Mouse (Mus musculus): ENCODE data around the gene Fam234a. TPM values are rescaled to one million over a fixed set of nuclear protein-coding genes. Genes with fewer than 3 reads are reported as not detected.

The Fam234a gene
- polyA plus RNA-seq, 1 experiment from 2014 or later = 27.6 TPM

DNA sequence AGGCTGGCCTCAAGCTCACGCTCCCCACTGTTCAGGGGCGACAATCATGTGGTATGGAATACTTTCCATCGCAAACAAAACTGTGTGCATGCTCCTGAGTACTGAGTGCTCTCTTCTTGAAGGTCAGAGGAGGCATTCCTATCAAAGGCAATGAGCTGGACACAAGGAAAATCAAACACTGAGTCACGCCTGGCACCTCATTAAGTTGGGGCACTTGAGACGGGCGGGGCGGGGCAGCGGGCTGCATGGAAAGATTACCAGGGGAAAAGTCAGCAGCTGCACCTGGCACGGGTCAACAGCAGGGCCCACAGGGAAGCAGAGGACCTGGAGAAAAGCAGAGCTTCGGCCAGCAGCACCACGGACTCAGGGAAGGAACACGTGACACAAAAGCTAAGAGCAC is 18.9 kb downstream of the Fam234a start:
- H3K27ac ChIP-seq (replicated peaks) = no peak overlapping the region
- H3K4me1 ChIP-seq = no peaks in the 10 kb centered on the region
- H3K27me3 ChIP-seq (replicated peaks; ENCODE audit: low read depth, poor library complexity, severe bottlenecking) = no peaks in the 10 kb centered on the region
- WGBS = 88% methylated on average over 12 of the region's 12 CpGs
- H3K36me3 ChIP-seq (replicated peaks) = no peaks in the 10 kb centered on the region; the same call in 1 of the 2 replicates
- no peak overlapping the region for H3K4me3 ChIP-seq
- H3K9me3 ChIP-seq = no peaks in the 10 kb centered on the region
- no peak for DNase-seq (ENCODE audit: low spot score)

DNA sequence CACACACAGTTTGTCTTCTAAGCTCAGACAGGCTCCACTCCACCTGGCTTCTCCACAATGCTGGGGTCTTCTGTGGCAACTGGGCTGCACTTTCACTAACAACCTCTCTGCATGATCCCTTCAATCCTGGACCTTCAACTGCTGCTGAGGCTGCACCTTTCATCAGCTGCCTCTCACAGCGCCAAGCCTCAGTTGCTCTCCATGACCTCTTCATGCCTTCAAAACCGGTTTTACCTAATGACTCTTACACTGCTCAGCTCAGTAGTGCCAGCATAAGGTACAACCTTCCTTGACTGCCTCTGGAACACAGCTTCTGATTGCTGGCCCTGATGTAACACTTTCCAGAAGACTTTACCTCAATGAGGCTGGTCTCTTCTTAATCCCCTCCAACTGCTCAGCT is 22.5 kb downstream of the Fam234a start:
- DNase-seq (ENCODE audit: low spot score) = no peak
- peaks cover 8% of the 10 kb centered on the region; the same call in 1 of the 2 replicates for H3K36me3 ChIP-seq (replicated peaks)
- H3K27me3 ChIP-seq (replicated peaks; ENCODE audit: low read depth, poor library complexity, severe bottlenecking) = no peaks in the 10 kb centered on the region
- no peak overlapping the region for H3K4me3 ChIP-seq
- WGBS = 71% methylated on average over 2 of the region's 2 CpGs
- no peaks in the 10 kb centered on the region for H3K4me1 ChIP-seq
- H3K27ac ChIP-seq (replicated peaks) = no peak overlapping the region
- no peaks in the 10 kb centered on the region for H3K9me3 ChIP-seq

DNA sequence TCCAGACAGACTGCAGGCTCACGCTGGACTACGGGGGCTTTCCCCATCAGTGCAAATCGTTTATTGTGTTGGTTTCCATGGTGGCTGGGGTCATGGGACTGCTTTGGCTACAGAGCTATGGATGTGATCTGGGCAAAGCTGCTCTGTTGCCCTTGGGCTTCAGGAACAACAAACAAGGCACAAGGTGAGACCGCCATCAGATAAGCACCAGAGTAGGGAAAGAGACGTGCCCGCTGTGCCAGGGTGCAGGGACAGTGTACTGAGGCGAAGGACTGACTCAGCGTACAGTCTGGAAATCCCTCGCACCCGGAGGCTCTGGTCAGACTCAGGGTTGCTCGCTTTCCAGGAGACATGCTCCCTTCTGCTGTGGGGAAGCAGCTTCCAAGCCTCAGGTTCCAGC is 31.4 kb downstream of the Fam234a start:
- no peak overlapping the region for H3K4me3 ChIP-seq
- no peaks in the 10 kb centered on the region for H3K4me1 ChIP-seq
- no peaks in the 10 kb centered on the region for H3K9me3 ChIP-seq
- peaks cover 8% of the 10 kb centered on the region; the same call in 1 of the 2 replicates for H3K36me3 ChIP-seq (replicated peaks)
- no peak overlapping the region for H3K27ac ChIP-seq (replicated peaks)
- WGBS = 91% methylated on average over 11 of the region's 11 CpGs
- H3K27me3 ChIP-seq (replicated peaks; ENCODE audit: low read depth, poor library complexity, severe bottlenecking) = no peaks in the 10 kb centered on the region
- DNase-seq (ENCODE audit: low spot score) = no peak

DNA sequence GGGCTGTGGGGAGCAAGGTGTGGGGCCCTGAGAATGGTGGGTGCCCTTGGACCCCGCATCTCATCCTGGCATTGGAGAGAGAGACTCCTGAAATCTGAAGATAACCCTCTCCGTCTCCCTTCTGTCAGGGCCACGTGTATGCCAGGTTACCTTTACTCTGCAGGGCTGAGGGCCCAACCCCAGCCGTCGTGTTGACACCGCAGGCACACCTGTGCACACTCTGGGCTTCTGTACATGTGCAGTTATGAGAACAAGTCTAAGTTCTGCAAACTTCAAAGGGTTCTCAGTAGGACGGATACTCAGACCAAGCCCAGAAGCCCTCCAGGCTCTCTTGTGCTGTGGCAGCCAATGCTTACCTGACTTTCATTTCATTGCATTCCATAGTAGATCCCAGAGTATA is 31.8 kb downstream of the Fam234a start:
- DNase-seq (ENCODE audit: low spot score) = no peak
- no peak overlapping the region for H3K27ac ChIP-seq (replicated peaks)
- H3K4me3 ChIP-seq = no peak overlapping the region
- H3K4me1 ChIP-seq = no peaks in the 10 kb centered on the region
- no peaks in the 10 kb centered on the region for H3K9me3 ChIP-seq
- H3K27me3 ChIP-seq (replicated peaks; ENCODE audit: low read depth, poor library complexity, severe bottlenecking) = no peaks in the 10 kb centered on the region
- WGBS = 92% methylated on average over 7 of the region's 7 CpGs
- H3K36me3 ChIP-seq (replicated peaks) = peaks cover 8% of the 10 kb centered on the region; the same call in 1 of the 2 replicates

DNA sequence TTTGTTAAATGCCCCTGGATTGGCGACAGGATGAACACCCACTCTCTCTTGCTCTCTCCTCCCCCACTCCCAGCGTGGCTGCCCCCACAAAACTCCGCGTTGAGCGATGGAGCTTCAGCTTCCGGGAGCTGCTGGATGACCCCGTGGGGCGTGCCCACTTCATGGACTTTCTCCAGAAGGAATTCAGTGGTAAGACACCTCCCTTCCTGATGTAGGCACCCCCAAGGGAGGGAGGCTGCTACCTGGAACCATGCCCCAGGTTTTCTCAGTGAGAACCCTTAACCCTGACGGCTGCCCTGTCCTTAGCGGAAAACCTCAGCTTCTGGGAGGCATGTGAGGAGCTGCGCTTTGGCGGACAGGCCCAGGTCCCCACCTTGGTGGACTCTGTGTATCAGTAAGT is 36.4 kb downstream of the Fam234a start, which contains the start of gene Arhgdig:
Arhgdig (minus strand) TSS at position 101 of the 400 bp plus-strand sequence.
- 93% methylated on average over 12 of the region's 12 CpGs for WGBS
- Histone ChIP-seq H3K4me1 (peaks cover 24% of the 10 kb centered on the region), H3K9me3 (no peaks in the 10 kb centered on the region), H3K27ac (replicated peaks) (no peak within 1 kb of the TSS), H3K4me3 (no peak within 1 kb of the TSS), H3K27me3 (replicated peaks; ENCODE audit: low read depth, poor library complexity, severe bottlenecking) (peaks cover 34% of the 10 kb centered on the region), H3K36me3 (replicated peaks) (no peaks in the 10 kb centered on the region)
- no peak for DNase-seq (ENCODE audit: low spot score)

DNA sequence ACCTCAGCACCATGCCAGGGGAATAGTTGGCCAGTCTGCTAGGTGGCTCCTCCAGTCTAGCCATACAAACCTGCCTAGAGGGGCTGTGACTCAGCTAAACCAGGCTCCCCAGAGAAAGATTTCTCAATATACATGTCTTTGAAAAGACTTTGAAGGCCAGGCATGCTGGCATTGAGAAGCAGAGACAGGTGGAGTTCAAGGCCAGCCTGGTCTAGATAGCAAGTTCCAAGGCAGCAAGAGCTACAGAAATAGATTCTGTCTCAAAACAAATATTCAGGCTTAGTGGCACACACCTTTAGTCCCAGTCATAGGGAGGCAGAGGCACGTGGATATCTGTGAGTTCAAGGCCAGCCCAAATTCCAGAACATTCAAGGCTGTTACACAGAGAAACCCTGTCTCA is 37.6 kb downstream of the Fam234a start:
- Histone ChIP-seq H3K9me3 (no peaks in the 10 kb centered on the region), H3K27me3 (replicated peaks; ENCODE audit: low read depth, poor library complexity, severe bottlenecking) (peaks cover 47% of the 10 kb centered on the region), H3K4me3 (no peak overlapping the region), H3K4me1 (peaks cover 29% of the 10 kb centered on the region), H3K27ac (replicated peaks) (no peak overlapping the region), H3K36me3 (replicated peaks) (no peaks in the 10 kb centered on the region)
- whole genome bisulfite sequencing = 77% methylated on average over 1 of the region's 1 CpGs
- no peak for DNase-seq (ENCODE audit: low spot score)

DNA sequence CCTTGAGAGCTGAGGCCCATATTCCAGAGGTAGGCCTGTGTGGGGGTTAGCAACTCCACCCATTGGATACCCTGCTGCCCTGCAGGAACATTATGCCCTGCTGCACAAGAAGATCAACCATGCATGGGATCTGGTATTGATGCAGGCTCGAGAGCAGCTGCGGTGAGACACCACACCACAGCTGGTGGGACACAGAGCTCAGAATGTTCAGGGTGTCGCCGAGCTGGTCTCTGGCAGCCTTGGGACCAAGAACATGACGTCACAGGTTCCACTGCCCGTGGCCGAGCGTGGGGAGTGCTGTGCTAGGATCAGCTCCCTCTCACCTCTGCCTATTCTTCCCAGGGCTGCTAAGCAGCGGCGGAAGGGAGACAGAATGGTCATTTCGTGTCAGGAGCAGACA is 39.3 kb downstream of the Fam234a start:
- no peaks in the 10 kb centered on the region for H3K9me3 ChIP-seq
- peaks cover 41% of the 10 kb centered on the region for H3K4me1 ChIP-seq
- peaks cover 63% of the 10 kb centered on the region for H3K27me3 ChIP-seq (replicated peaks; ENCODE audit: low read depth, poor library complexity, severe bottlenecking)
- 38% methylated on average over 11 of the region's 11 CpGs for WGBS
- no peak overlapping the region for H3K4me3 ChIP-seq
- no peak overlapping the region for H3K27ac ChIP-seq (replicated peaks)
- H3K36me3 ChIP-seq (replicated peaks) = no peaks in the 10 kb centered on the region
- DNase-seq (ENCODE audit: low spot score) = no peak

DNA sequence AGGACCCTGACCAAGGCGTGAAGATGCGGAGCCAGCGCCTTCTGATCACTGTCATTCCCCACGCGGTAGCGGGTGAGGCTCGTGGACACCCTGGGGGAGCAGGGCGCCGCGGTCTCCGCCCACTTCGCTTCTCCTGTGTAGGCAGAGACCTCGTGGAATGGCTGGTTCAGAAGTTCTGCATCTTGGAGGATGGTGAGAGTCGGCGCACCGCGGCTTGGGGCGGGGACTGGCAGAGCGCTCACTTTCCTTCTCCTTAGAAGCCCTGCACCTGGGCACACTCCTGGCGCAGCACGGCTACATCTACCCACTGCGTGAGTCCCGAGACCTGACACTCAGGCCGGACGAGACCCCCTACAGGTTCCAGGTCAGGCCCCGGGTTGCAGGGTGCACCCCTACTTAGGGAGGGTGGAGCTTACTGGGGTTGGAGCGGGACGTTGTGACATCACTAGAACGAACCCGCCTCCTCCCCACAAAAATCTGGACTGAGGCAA is 40.7 kb downstream of the Fam234a start:
- 1% methylated on average over 30 of the region's 30 CpGs for WGBS
- Histone ChIP-seq H3K36me3 (replicated peaks) (peaks cover 8% of the 10 kb centered on the region), H3K27ac (replicated peaks) (peak overlapping the region; percentile 11; the same call in 1 of the 2 replicates), H3K4me3 (peak overlapping the region; percentile 61), H3K9me3 (no peaks in the 10 kb centered on the region), H3K4me1 (peaks cover 41% of the 10 kb centered on the region), H3K27me3 (replicated peaks; ENCODE audit: low read depth, poor library complexity, severe bottlenecking) (peaks cover 77% of the 10 kb centered on the region)
- peak; percentile 47 for DNase-seq (ENCODE audit: low spot score)

DNA sequence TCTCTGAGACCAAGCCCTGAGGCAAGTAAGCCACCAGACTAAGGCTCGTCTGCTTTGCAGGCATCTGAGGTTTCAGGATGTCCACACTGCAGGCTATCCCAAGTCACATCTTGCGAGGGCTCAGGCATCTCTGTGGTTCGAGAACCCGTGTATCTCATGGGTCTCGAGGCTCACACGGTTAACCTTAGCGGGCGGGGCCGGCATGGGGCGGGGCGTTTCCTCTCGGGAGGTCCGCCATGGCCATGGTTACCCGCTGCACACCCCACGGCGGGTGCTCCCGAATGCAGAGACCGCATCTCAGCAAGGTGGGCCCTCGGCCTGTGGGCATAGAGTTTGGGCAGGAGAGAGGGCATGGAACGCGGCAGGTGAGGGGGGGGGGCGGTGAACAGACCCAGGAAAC is 41.3 kb downstream of the Fam234a start, which contains the start of gene Rgs11:
Rgs11 (plus strand) TSS at position 215 of the 400 bp plus-strand sequence.
- peak; percentile 26 for DNase-seq (ENCODE audit: low spot score)
- Histone ChIP-seq H3K36me3 (replicated peaks) (peaks cover 14% of the 10 kb centered on the region), H3K4me1 (peaks cover 41% of the 10 kb centered on the region), H3K27me3 (replicated peaks; ENCODE audit: low read depth, poor library complexity, severe bottlenecking) (peaks cover 81% of the 10 kb centered on the region), H3K4me3 (peak within 1 kb of the TSS; percentile 61), H3K9me3 (no peaks in the 10 kb centered on the region), H3K27ac (replicated peaks) (peak within 1 kb of the TSS; percentile 11; the same call in 1 of the 2 replicates)
- WGBS = 2% methylated on average over 22 of the region's 22 CpGs

DNA sequence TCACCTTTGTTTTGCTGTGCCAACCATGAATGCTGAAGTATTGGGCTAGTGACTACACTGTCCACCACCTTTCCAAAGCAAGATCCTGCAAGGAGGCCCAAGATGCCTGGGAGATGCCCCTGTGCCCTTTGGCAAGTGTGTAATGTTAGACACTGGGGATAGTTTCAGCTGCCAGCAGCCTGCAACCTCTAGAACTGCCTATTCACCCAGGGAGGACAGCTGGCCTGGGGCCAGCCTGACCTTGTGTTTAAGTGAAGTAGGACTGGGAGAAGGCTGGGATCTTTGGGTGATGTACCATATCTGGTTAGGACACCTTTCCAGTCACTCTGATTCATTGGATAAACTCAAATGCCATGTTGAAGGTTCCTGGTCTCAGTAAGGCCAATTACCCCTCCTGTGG is 42.0 kb downstream of the Fam234a start:
- Histone ChIP-seq H3K27me3 (replicated peaks; ENCODE audit: low read depth, poor library complexity, severe bottlenecking) (peaks cover 81% of the 10 kb centered on the region), H3K36me3 (replicated peaks) (peaks cover 21% of the 10 kb centered on the region), H3K27ac (replicated peaks) (no peak overlapping the region), H3K4me3 (no peak overlapping the region; the same call in 1 of the 2 replicates), H3K4me1 (peaks cover 41% of the 10 kb centered on the region), H3K9me3 (no peaks in the 10 kb centered on the region)
- DNase-seq (ENCODE audit: low spot score) = no peak

DNA sequence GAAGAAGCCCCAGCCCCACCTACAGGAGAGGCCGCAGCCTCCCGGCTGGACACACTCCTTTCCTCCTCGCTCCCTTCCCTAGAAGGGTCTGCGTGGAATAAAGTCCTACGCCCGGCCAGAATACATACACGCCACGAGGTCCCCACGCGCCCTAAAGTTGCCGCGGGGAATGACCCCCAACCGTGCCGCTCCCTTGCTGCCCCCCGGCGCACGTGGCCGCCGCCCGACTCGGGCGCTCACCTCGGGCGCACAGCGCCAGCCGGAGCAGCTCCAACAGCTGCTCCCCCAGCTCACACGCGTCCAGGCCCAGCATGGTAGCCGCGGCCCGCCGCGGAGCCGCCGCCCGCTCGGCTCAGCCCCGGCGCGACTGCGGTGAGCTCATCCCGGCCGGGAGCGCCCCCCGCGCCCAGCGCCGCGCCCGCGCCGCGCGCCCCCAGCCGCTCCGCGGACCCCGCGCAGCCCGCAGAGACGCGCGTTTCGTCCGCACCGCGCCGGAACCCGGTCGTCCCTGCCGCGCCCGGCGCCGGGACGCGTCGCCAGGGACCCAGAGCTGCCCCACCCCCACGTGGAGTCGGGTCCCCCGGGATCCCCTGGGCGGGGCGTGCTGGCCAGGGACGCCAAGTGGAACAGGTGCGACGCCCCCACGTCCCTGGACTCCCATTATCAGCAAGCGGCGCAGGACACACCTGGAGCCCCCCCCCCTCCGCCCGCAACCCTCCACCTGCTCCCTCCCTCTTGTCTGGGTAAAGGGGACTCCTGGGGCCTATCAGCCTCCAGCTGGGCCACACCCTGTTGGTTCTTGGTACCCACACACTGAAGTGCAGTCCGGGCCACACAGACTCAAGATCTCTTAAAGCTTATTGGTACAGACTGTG is 43.0 kb downstream of the Fam234a start:
- H3K4me1 ChIP-seq = peaks cover 41% of the 10 kb centered on the region
- H3K27me3 ChIP-seq (replicated peaks; ENCODE audit: low read depth, poor library complexity, severe bottlenecking) = peaks cover 81% of the 10 kb centered on the region

DNA sequence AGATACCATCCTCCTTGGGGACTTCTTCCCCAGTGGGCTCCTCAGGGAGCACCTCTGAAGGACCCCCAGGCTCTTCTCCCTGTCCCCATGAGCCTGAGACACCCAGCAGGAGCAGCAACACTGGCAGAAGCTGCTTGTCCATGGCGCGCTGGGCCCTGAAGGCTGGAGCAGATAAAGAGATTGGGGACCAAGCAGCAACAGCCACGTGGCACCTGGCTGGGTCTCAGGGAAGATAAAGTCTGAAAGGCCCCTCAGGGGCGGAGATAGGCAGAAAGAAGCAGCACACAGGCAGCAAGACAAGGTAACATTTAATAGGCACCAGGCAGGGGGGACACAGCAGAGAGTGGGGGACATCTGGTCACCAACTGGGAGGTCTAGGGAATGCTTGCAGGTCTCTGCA is 45.1 kb downstream of the Fam234a start, which contains the start of gene Pdia2:
Pdia2 (minus strand) TSS at position 196 of the 400 bp plus-strand sequence.
- peaks cover 29% of the 10 kb centered on the region for H3K4me1 ChIP-seq
- H3K27me3 ChIP-seq (replicated peaks; ENCODE audit: low read depth, poor library complexity, severe bottlenecking) = peaks cover 59% of the 10 kb centered on the region
- no peaks in the 10 kb centered on the region for H3K9me3 ChIP-seq
- H3K4me3 ChIP-seq = no peak within 1 kb of the TSS
- no peak for DNase-seq (ENCODE audit: low spot score)
- peaks cover 52% of the 10 kb centered on the region for H3K36me3 ChIP-seq (replicated peaks)
- no peak within 1 kb of the TSS for H3K27ac ChIP-seq (replicated peaks)
- 70% methylated on average over 4 of the region's 4 CpGs for WGBS

More for the DNA sequence above, 43.0 kb downstream of the Fam234a start:
- peak; percentile 57 for DNase-seq (ENCODE audit: low spot score)
- H3K36me3 ChIP-seq (replicated peaks) = peaks cover 31% of the 10 kb centered on the region
- H3K27ac ChIP-seq (replicated peaks) = peak overlapping the region; percentile 74
- 2% methylated on average over 92 of the region's 92 CpGs for WGBS
- H3K9me3 ChIP-seq = no peaks in the 10 kb centered on the region
- H3K4me3 ChIP-seq = peak overlapping the region; percentile 67

Measured in embryonic facial prominence, embryonic 10.5 days (tissue).